In genomic region chr10:26375351-26375751, GRCm38 (mm10) we compare ENCODE assay signal across 8 mouse cellular contexts. TPM values are rescaled to one million over a fixed set of nuclear protein-coding genes. Genes with fewer than 3 reads are reported as not detected.
DNase-seq lines count a peak whose midpoint lies in the region; ATAC-seq and TF ChIP-seq lines count a peak whose summit lies in the region.

No protein-coding gene starts in this region.

- peak overlapping the region; percentile 94 for H3K9ac ChIP-seq in hindbrain, embryonic 12.5 days
- H3K9ac ChIP-seq in midbrain, embryonic 11.5 days (ENCODE audit: low read length) = peak overlapping the region; percentile 94

- no peaks in the 10 kb centered on the region; the same call in 1 of the 2 replicates for H3K4me1 ChIP-seq in thymus, adult 2 months (replicated peaks; ENCODE audit: control insufficient read depth, insufficient read depth, low read length)
- H3K4me1 ChIP-seq in hindbrain, embryonic 12.5 days = peaks cover 23% of the 10 kb centered on the region
- H3K4me1 ChIP-seq in midbrain, embryonic 11.5 days (ENCODE audit: control insufficient read depth, insufficient read depth, low read length) = peaks cover 12% of the 10 kb centered on the region

- intact Hi-C loops in gastrocnemius, adult 2 months (cut with DNase I) = loop anchor here (10.0 kb wide), 2 partner anchors 119 to 619 kb away; no protein-coding TSS in a partner anchor
- intact Hi-C loops in gastrocnemius, postnatal 36 days (cut with DNase I) = loop anchor here (10.0 kb wide), 2 partner anchors 159 to 519 kb away; no protein-coding TSS in a partner anchor

- no peaks in the 10 kb centered on the region for H3K9me3 ChIP-seq in hindbrain, embryonic 12.5 days (replicated peaks)
- H3K9me3 ChIP-seq in midbrain, embryonic 11.5 days (ENCODE audit: control insufficient read depth, low read length) = no peaks in the 10 kb centered on the region

- H3K4me3 ChIP-seq in gastrocnemius, adult 2 months = peak overlapping the region; percentile 90
- H3K4me3 ChIP-seq in thymus, adult 2 months (ENCODE audit: control insufficient read depth, insufficient read depth, low read length) = peak overlapping the region; percentile 99
- H3K4me3 ChIP-seq in hindbrain, embryonic 12.5 days = peak overlapping the region; percentile 93
- peak overlapping the region; percentile 87 for H3K4me3 ChIP-seq in midbrain, embryonic 11.5 days (ENCODE audit: low read depth, low read length)

- ATAC-seq in hindbrain, embryonic 12.5 days (ENCODE audit: low FRiP score) = peak; percentile 58
- ATAC-seq in midbrain, embryonic 11.5 days (ENCODE audit: low FRiP score) = peak; percentile 60

- 0% methylated on average over 28 of the region's 30 CpGs for WGBS in thymus, adult 2 months
- 1% methylated on average over 20 of the region's 30 CpGs for WGBS in hindbrain, embryonic 12.5 days
- 0% methylated on average over 7 of the region's 30 CpGs for WGBS in midbrain, embryonic 11.5 days

- DNase-seq in gastrocnemius, adult 2 months = no peak
- no peak for DNase-seq in gastrocnemius, postnatal 36 days
- DNase-seq in thymus, adult 2 months = no peak
- no peak for DNase-seq in thymus, postnatal 14 days
- DNase-seq in midbrain, embryonic 11.5 days (ENCODE audit: low spot score, missing footprints) = peak; percentile 97
- DNase-seq in cerebellum, postnatal 36 days = no peak
- DNase-seq in left cerebral cortex, adult 8-10 months (ENCODE audit: low spot score in 2 of 2) = no peak

- TF ChIP-seq POLR2A in thymus, adult 2 months (IDR thresholded peaks at IDR 0.05; ENCODE audit: control insufficient read depth, extremely low read depth, insufficient read depth, low read length, poor library complexity) = no peak

- peak overlapping the region; percentile 94 for H3K4me2 ChIP-seq in hindbrain, embryonic 12.5 days (replicated peaks)
- peak overlapping the region; percentile 78 for H3K4me2 ChIP-seq in midbrain, embryonic 11.5 days

- no peaks in the 10 kb centered on the region for H3K27me3 ChIP-seq in thymus, adult 2 months (ENCODE audit: control insufficient read depth, insufficient read depth, low read length)
- H3K27me3 ChIP-seq in hindbrain, embryonic 12.5 days = no peaks in the 10 kb centered on the region
- no peaks in the 10 kb centered on the region for H3K27me3 ChIP-seq in midbrain, embryonic 11.5 days (ENCODE audit: control insufficient read depth, insufficient read depth, low read length)

- TF ChIP-seq CTCF in gastrocnemius, adult 2 months (IDR thresholded peaks at IDR 0.05) = no peak
- TF ChIP-seq CTCF in thymus, adult 2 months (IDR thresholded peaks at IDR 0.05; ENCODE audit: borderline replicate concordance, control insufficient read depth, extremely low read depth, insufficient read depth, low read length, poor library complexity) = no peak

- H3K36me3 ChIP-seq in thymus, adult 2 months (ENCODE audit: control insufficient read depth, insufficient read depth, low read length) = no peaks in the 10 kb centered on the region
- H3K36me3 ChIP-seq in hindbrain, embryonic 12.5 days = no peaks in the 10 kb centered on the region
- no peaks in the 10 kb centered on the region for H3K36me3 ChIP-seq in midbrain, embryonic 11.5 days (ENCODE audit: control insufficient read depth, insufficient read depth, low read length)

- peak overlapping the region; percentile 85 for H3K27ac ChIP-seq in gastrocnemius, adult 2 months
- H3K27ac ChIP-seq in thymus, adult 2 months (ENCODE audit: control insufficient read depth, insufficient read depth, low read length) = peak overlapping the region; percentile 76
- peak overlapping the region; percentile 97 for H3K27ac ChIP-seq in hindbrain, embryonic 12.5 days
- peak overlapping the region; percentile 92 for H3K27ac ChIP-seq in midbrain, embryonic 11.5 days (ENCODE audit: low read depth, low read length)

RNA-seq across cellular contexts. Expression of gene L3mbtl3, which starts 0.4 kb away (rescaled TPM):
- 1 to 10 TPM; 4.6 to 8.0 TPM for total RNA-seq in gastrocnemius, adult 2 months (2021)
- 1 to 10 TPM; 5.7 to 6.0 TPM for total RNA-seq in gastrocnemius, postnatal 36 days (2021)
- 12.3 and 13.8 TPM in 2 replicates for polyA plus RNA-seq in thymus, adult 2 months (2012; rRNA removed)
- 25.0 and 25.9 TPM in 2 replicates for polyA plus RNA-seq in hindbrain, embryonic 12.5 days (2016; fragmentation: Nextera tagmentation; extraction: Ambion mirVana)
- 21.2 and 23.4 TPM in 2 replicates for polyA plus RNA-seq in midbrain, embryonic 11.5 days (2014; fragmentation: Nextera tagmentation; extraction: Ambion mirVana)
- total RNA-seq in left cerebral cortex, adult 8-10 months (2022) = 10 to 100 TPM; 21.5 to 27.3 (median 23.3) TPM
